Mouse (Mus musculus): Measurements from ENCODE around the gene Pla2g2c.

Gene Pla2g2c

DNA sequence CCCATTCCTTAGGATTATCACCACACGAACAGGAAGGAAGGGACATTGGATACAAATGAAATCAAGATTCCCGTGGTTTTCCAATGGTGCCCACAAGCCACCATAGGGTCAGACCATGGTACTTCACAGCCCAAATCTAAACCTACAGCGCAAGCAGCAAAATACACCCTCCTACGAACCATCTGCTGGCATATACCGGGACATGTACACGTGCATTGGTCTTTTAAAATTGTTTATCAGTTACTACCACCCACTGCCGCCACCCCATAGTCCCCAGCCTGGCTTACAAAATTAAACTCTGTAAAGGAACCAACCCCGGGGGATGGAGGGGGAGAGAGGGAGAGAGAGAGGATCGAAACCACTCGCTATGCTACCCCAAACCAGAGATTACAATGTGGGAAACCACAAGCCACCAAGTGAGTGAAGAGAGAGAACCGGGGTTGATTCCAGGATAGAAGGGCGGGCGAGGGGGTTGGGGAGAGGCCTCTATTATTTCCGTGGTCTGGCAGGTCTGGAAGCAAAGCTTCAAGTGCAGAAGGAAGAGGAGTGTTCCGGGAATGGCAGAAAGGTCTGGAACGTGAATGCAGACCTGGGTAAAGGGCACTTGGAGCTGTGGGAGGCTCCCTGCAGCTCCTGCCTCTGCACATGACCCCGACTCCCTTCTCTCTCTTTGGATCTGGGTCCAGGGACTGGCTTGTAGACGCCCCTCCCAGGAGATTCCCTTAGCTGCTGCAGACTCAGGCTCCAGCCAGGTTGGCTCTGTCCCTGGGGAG lies at the start of gene Pla2g2c:
Gene Pla2g2c (plus strand): TSS at position 439 of the 773 bp plus-strand sequence.
- DNase-seq (ENCODE audit: low spot score): no peak

DNA sequence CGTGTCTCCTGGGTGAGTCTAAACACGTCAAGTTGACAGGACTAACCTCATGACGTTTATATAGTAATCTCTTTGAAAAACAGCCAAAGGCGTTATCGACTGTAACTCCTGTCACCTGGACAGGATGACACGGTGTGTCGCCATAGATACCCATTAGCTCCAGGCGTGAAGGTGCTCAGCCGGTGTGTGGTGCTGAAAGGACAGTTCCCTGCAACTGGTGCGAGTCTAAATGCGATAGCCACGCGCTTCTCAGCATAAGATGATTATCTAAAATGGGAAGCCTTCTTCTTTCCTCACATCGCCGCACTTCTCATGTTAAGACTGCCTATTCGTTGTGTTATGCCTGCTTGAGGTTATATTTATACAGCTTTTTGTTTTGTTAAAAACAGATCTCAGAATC lies 48.1 kb upstream of the Pla2g2c start:
- DNase-seq (ENCODE audit: low spot score): no peak

DNA sequence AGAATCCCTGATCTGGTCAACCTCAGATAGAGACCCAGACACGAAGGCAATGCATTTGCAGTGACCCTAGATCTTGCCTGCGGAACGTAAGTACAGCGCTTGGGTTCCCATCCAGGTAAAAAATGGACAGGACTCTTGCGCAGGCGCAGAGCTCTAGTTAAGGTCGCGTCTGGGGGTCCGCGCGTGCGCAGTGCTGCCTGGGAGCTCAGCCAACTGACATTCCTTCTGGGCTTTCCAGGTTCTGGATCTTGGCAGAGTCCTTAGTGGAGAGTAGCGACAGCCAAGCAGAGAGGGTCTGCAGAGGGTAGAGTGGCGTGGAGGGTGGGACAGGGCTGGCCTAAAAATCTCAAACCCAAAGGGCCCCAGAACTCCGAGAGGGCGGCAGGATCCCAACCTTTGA lies 47.0 kb upstream of the Pla2g2c start:
- DNase-seq (ENCODE audit: low spot score): no peak

GRCm38 (mm10) chr4:138680124-138680523 lies 44.5 kb upstream of the Pla2g2c start:
- DNase-seq (ENCODE audit: low spot score): no peak

DNA sequence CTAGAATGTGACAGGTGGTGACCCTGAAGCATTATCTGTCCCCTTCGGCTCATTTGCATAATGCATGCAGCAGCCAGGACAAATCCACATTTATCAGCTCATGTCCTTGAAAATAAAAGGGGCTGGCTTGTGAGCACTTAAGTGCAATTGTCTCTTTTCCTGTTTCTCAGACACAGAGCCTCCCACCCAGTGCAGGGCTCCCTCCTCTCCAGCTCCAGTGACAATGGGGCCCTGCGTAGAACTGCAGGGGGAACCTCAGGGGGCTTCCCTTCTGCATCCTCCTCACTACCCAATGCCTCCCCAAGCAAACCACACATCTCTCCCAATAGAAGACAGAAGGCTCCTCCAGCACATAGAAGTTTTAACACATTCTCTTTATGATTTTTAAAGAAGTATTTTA lies 41.8 kb upstream of the Pla2g2c start:
- DNase-seq (ENCODE audit: low spot score): no peak

GRCm38 (mm10) chr4:138685813-138686212 lies 38.8 kb upstream of the Pla2g2c start:
- no peak for DNase-seq (ENCODE audit: low spot score)

DNA sequence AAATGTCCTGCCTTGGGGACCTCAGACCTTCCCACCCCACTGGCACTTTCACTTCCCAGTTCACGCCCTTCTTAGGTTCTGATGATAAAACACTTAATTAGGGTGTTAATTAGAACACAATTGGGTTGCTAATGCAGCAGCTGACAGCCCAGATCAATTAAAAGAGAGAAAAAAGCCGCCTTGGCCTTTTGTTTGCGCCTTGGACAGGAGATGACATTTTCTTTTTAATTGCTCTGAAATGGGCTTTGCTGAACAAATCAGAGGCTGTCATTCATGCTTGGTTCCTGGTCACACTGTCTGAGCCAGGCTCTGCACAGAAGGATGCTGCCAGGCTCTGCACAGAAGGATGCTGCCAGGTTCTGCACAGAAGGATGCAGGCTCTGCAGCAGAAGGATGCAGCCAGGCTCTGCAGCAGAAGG lies 35.5 kb upstream of the Pla2g2c start:
- DNase-seq (ENCODE audit: low spot score): no peak

GRCm38 (mm10) chr4:138690561-138690960 lies 34.0 kb upstream of the Pla2g2c start:
- no peak for DNase-seq (ENCODE audit: low spot score)

- no peak for DNase-seq (ENCODE audit: low spot score)
Measured at GRCm38 (mm10) chr4:138691443-138692181, 33.0 kb upstream of the Pla2g2c start.

- no peak for DNase-seq (ENCODE audit: low spot score)
Measured at GRCm38 (mm10) chr4:138693043-138693692, 31.4 kb upstream of the Pla2g2c start.

GRCm38 (mm10) chr4:138696720-138697119 lies 27.9 kb upstream of the Pla2g2c start:
- DNase-seq (ENCODE audit: low spot score): no peak

DNA sequence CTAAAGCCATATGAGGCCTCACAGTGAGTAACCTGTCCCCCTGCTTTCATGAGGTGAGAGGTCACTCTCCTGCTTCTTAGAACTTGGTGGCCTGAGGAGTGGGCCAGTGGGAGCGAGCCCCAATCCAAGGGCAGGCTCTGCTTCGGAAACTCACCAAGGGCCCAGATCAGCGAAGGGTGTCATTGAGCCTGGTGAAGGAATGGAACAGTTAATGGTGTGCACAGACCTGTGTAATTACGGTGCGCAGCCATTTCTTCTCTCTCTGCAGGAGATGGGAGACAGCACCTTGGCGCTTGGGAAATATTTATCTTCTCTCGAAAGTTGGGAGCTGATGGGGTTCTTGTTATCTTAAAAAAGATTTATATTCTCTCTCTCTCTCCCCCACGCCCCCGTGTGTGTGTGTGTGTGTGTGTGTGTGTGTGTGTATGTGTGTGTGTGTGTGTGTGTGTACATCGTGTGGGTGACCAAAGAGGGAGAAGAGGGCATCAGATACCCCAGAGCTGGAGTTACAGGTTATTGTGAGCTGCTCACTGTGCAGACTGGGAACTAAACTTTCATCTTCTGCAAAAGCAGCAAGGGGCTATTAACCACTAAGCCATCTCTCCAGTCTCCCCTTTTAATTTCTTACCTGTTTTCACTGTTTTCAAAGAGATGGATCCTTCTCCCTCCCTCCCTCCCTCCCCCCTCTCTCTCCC lies 27.3 kb upstream of the Pla2g2c start:
- no peak for DNase-seq (ENCODE audit: low spot score)

DNA sequence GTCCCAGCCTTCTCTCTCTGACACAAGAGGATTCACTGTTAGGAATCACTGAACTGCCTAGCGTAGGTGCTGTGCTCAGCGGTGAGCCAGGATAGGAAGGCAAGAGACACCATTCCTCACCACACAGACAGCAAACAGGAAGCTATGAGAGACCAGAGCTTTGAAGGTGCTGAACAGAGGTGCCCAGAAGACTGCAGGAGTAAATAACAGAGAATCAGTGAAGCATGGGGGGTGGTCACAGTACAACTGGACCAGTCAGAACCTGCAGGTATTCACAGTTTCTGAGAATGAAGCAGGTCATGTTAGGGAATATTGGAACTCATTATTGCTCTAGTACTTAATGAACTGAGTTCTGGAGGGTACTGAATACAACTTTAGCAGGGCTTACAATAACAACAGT lies 26.3 kb upstream of the Pla2g2c start:
- DNase-seq (ENCODE audit: low spot score): no peak

GRCm38 (mm10) chr4:138700184-138700982 lies 24.2 kb upstream of the Pla2g2c start:
- DNase-seq (ENCODE audit: low spot score): no peak

DNA sequence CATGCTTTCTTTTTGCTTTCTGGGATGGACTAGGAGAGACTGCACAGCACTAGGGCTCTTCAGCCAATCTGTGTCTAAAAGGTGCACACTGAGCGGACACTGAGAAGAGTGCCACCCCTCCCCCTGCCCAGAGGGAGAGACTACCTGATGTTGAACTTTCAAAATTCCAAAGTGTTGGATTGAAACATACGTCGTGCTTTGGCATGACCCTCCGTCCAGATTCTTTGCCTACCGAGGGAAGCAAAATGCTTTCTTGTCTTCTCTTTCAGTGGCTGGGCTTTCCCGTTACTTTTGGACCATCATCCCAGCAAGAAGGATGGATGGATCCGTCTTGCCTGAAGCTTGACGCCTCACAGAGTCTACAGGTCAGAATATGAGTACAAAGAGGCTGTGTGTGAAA lies 23.5 kb upstream of the Pla2g2c start:
- no peak for DNase-seq (ENCODE audit: low spot score)

GRCm38 (mm10) chr4:138702031-138702430 lies 22.6 kb upstream of the Pla2g2c start:
- DNase-seq (ENCODE audit: low spot score): no peak

- DNase-seq (ENCODE audit: low spot score): no peak
Measured at GRCm38 (mm10) chr4:138702528-138702927, 22.1 kb upstream of the Pla2g2c start.

DNA sequence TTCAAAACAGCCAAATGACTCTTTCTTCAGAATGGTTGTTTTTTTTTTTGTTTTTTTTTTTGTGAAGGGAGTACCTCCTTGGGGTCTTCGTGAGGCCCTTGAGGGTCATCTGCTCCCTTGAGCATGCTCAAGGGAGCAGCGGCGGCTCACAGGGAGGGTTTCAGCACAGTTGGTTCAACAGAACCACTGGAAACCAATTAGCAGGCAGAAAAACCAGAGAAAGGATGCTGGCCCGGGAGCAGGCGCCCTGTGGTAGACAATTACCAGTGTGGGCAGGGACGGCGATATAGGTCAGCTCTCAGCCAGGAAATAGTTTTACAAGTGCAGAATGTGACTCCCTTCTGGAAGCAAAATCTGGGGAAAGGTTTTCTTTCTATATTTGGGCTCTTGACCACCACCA lies 21.0 kb upstream of the Pla2g2c start:
- no peak for DNase-seq (ENCODE audit: low spot score)

DNA sequence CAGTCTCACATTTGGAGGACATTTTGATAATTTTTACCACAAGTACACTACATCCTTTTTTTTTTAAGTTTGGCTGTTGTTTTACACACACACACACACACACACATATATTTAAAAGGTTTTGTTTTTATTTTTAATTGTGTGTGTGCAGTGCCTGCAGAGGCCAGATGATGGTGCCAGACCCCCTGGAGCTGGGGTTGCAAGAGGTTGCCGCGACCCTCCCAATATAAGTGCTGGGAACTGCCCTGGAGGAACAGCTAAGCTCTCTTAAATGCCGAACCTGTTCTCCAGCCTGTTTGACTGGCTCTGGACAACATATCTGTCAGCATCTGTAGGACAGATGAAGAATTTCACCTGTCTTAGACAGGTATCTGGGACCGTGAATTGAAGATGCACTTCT lies 20.4 kb upstream of the Pla2g2c start:
- DNase-seq (ENCODE audit: low spot score): no peak

GRCm38 (mm10) chr4:138706620-138707019 lies 18.0 kb upstream of the Pla2g2c start:
- DNase-seq (ENCODE audit: low spot score): no peak

DNA sequence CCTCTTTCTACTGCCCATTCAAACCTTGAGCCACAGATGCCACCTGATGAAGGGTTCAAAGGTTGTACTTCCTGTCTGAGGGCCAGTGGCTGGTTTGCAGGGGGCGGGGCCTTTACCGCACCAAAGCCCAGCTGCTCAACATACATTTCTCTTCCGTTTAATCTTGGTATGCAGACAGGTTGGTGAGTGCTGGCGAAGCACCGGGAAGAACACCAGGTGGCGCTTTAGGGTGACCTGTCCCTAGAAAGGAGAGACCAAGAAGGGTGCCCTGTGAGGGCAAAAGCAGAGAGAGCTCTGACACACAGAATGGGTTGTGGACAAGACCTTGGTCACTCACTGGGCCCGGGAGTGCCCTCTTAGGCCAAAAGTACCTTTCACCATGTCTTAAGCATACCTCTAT lies 16.0 kb upstream of the Pla2g2c start:
- DNase-seq (ENCODE audit: low spot score): no peak

- DNase-seq (ENCODE audit: low spot score): no peak
Measured at GRCm38 (mm10) chr4:138709246-138709645, 15.3 kb upstream of the Pla2g2c start.

All from ovary, postnatal 10 days (tissue).